Mouse (Mus musculus): ENCODE data around the gene Wdr47.

- no peak for TF ChIP-seq GATA1 (IDR thresholded peaks at IDR 0.05; ENCODE audit: low read length)
- no peak for TF ChIP-seq TAL1 (IDR thresholded peaks at IDR 0.05; ENCODE audit: low read length)
These were observed 67.5 kb downstream of the Wdr47 start for GRCm38 (mm10) chr3:108658612-108659011.

Data from erythroblast, embryonic 14.5 days (primary cell).